Mouse (Mus musculus) midbrain, embryonic 13.5 days (tissue): ENCODE results near the gene Lrp6. TPM values are rescaled to one million over a fixed set of nuclear protein-coding genes. Genes with fewer than 3 reads are reported as not detected.

Experiments used
- ATAC-seq: fragments of 200-750 bp; cut with Nextera tagmentation; 2 replicates; pipeline ENCODE4 v1.8.0; 2017; ENCODE audit warnings: mild to moderate bottlenecking, moderate TSS enrichment, moderate library complexity
- H3K27ac ChIP-seq: fragments of 300-500 bp; sonication (generic); 2 replicates; pipeline ENCODE4 v1.5.1; 2015; ENCODE audit warnings: inconsistent platforms, mild to moderate bottlenecking, moderate library complexity
- H3K27me3 ChIP-seq: fragments of 300-500 bp; sonication (generic); 2 replicates; pipeline ENCODE4 v1.6.1; 2015; ENCODE audit warnings: mild to moderate bottlenecking, inconsistent platforms
- H3K36me3 ChIP-seq: fragments of 300-500 bp; sonication (generic); 2 replicates; pipeline ENCODE4 v1.6.1; 2015; ENCODE audit warnings: mild to moderate bottlenecking, inconsistent platforms
- H3K4me1 ChIP-seq: fragments of 300-500 bp; sonication (generic); replicated peaks from 2 replicates; pipeline ENCODE4 v1.6.1; 2015; ENCODE audit warnings: inconsistent platforms
- H3K4me2 ChIP-seq: fragments of 300-500 bp; sonication (generic); replicated peaks from 2 replicates; pipeline ENCODE4 v1.6.1; 2015; ENCODE audit warnings: moderate library complexity, mild to moderate bottlenecking, inconsistent platforms
- H3K4me3 ChIP-seq: fragments of 300-500 bp; sonication (generic); replicated peaks from 2 replicates; pipeline ENCODE4 v1.5.1; 2015; ENCODE audit warnings: mild to moderate bottlenecking, inconsistent platforms
- H3K9ac ChIP-seq: fragments of 300-500 bp; sonication (generic); replicated peaks from 2 replicates; pipeline ENCODE4 v1.6.1; 2015; ENCODE audit warnings: mild to moderate bottlenecking, inconsistent platforms
- H3K9me3 ChIP-seq: fragments of 300-500 bp; sonication (generic); 2 replicates; pipeline ENCODE4 v1.6.1; 2016; ENCODE audit warnings: mild to moderate bottlenecking, inconsistent platforms
- WGBS: fragments of 180-500 bp; shearing (Covaris S2); methylation state at CpG from one replicate; pipeline ENCODE4 v1.1.7; 2015; 5-methylcytosine and 5-hydroxymethylcytosine counted together
- polyA plus RNA-seq: library from polyadenylated mRNA; unstranded; fragments of >200 nt; fragmentation: Nextera tagmentation; extraction: Ambion mirVana; gene quantifications from 2 replicates; pipeline ENCODE4 v1.2.1, GENCODE M21; 2015

Lrp6 gene
- polyA plus RNA-seq, 1 experiment from 2014 or later = 24.3 TPM

GRCm38 (mm10) chr6:134565606-134566247 is 1.0 kb downstream of the Lrp6 start:
- Histone ChIP-seq H3K36me3 (no peaks in the 10 kb centered on the region), H3K4me2 (peak overlapping the region; percentile 71), H3K4me1 (peaks cover 35% of the 10 kb centered on the region), H3K27me3 (no peaks in the 10 kb centered on the region), H3K27ac (peak overlapping the region; percentile 100), H3K9ac (peak overlapping the region; percentile 98), H3K9me3 (no peaks in the 10 kb centered on the region), H3K4me3 (peak overlapping the region; percentile 97)
- no peak for ATAC-seq
- 2% methylated on average over 19 of the region's 19 CpGs for WGBS

GRCm38 (mm10) chr6:134564539-134564938 is 2.2 kb downstream of the Lrp6 start:
- Histone ChIP-seq H3K4me1 (peaks cover 42% of the 10 kb centered on the region), H3K4me3 (peak overlapping the region; percentile 97), H3K27me3 (no peaks in the 10 kb centered on the region), H3K36me3 (no peaks in the 10 kb centered on the region), H3K4me2 (peak overlapping the region; percentile 71), H3K27ac (no peak overlapping the region), H3K9ac (no peak overlapping the region), H3K9me3 (no peaks in the 10 kb centered on the region)
- ATAC-seq = no peak
- WGBS = 81% methylated on average over 2 of the region's 2 CpGs

- Histone ChIP-seq H3K4me2 (no peak overlapping the region), H3K4me3 (no peak overlapping the region), H3K9me3 (no peaks in the 10 kb centered on the region), H3K9ac (no peak overlapping the region), H3K4me1 (peaks cover 57% of the 10 kb centered on the region), H3K27me3 (no peaks in the 10 kb centered on the region), H3K36me3 (no peaks in the 10 kb centered on the region), H3K27ac (no peak overlapping the region)
- no peak for ATAC-seq
- 61% methylated on average over 3 of the region's 3 CpGs for WGBS
Observed at GRCm38 (mm10) chr6:134559635-134560034, 7.1 kb downstream of the Lrp6 start.

DNA sequence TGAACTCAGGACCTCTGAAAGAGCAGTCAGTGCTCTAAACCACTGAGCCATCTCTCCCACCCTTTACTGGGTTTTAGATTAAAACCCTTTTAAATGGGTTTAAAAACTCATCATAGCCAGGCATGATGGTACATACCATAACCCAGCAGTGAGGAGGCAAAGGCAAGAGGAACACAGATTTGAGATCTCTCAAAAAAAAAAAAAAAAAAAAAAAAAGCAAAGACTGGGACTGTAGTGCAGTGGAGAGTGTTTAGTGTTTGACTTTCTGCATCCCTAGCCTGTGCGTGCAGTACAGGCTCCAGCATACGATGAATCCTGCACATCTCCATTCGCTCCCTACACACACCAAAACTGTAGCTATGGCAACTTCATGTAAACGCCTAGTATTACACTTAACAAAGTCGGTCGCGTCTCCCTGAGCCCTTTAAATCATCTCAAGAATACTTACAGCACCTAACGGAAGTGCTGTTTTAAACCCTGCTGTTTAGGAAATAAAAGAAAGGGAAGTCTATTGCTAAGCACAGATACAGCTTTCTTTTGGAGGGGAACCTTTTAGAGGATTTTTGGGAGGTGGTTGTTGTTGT is 8.1 kb downstream of the Lrp6 start:
- H3K4me1 ChIP-seq = peaks cover 52% of the 10 kb centered on the region
- H3K27ac ChIP-seq = no peak overlapping the region
- H3K9me3 ChIP-seq = no peaks in the 10 kb centered on the region
- H3K36me3 ChIP-seq = no peaks in the 10 kb centered on the region
- no peak overlapping the region for H3K4me2 ChIP-seq
- H3K9ac ChIP-seq = no peak overlapping the region
- WGBS = 58% methylated on average over 8 of the region's 8 CpGs
- ATAC-seq = peak; percentile 48; the same call in 1 of the 2 replicates
- no peak overlapping the region for H3K4me3 ChIP-seq
- H3K27me3 ChIP-seq = no peaks in the 10 kb centered on the region

DNA sequence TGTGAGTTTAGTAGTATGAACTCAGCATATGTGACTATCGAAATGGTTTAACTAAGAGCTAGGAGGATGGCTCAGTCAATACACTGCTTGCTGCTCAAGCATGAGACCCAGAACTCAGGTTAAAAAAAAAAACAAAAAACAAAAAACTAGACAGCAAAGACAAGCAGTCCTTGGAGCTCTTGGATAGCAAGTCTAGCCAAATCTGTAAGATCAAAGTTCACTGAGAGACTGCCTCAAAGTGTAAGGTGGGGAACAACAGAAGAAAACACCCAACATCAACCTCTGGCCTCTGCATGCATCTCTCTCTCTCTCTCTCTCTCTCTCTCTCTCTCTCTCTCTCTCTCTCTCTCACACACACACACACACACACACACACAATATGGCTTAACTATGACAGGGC is 9.7 kb downstream of the Lrp6 start:
- Histone ChIP-seq H3K9ac (no peak overlapping the region), H3K36me3 (no peaks in the 10 kb centered on the region), H3K4me1 (peaks cover 50% of the 10 kb centered on the region), H3K27ac (no peak overlapping the region), H3K4me3 (no peak overlapping the region), H3K4me2 (no peak overlapping the region), H3K27me3 (no peaks in the 10 kb centered on the region), H3K9me3 (no peaks in the 10 kb centered on the region)
- 95% methylated on average over 1 of the region's 1 CpGs for WGBS
- no peak for ATAC-seq

DNA sequence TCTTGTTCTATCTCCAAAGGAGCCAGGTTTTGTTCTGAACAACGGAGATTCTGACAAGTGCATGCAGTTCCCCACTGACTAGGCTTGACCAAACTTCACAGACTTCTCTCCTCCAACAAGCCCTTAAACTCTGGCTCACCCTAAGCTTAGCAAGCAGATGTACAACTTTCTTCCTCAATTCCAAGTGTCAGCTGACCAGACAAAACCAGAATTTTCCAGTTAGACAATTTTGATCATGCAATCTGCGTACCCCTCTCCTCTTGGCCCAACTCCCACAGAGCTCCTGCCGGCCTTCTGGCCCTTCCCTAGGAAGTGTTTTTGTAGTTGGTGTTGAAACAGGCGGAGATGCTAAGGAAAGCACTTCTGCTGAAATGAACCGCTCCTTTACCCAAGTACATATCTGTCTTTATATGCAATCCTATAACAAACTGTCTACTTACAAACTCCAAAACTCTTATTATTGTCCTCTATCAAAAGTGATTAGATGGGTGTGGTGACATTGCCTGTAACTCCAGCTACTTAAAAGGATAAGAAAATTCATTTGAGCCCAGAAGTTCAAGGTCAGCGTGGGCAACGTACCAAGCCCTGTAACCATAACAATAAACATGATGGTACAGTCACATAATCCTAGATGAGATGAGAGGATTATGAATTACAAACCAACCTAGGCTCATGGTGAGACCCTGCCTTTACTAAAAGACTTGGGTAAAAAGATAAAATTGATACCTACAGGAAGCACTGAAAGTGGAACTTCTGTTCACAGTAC is 10.4 kb downstream of the Lrp6 start:
- H3K36me3 ChIP-seq = no peaks in the 10 kb centered on the region

GRCm38 (mm10) chr6:134555178-134555577 is 11.6 kb downstream of the Lrp6 start:
- Histone ChIP-seq H3K4me1 (peaks cover 47% of the 10 kb centered on the region), H3K27ac (no peak overlapping the region), H3K36me3 (no peaks in the 10 kb centered on the region), H3K4me2 (no peak overlapping the region), H3K4me3 (no peak overlapping the region), H3K27me3 (no peaks in the 10 kb centered on the region), H3K9ac (no peak overlapping the region), H3K9me3 (no peaks in the 10 kb centered on the region)
- ATAC-seq = no peak
- 74% methylated on average over 3 of the region's 3 CpGs for WGBS

More for the DNA sequence above, 10.4 kb downstream of the Lrp6 start:
- H3K9me3 ChIP-seq = no peaks in the 10 kb centered on the region
- no peak overlapping the region for H3K4me3 ChIP-seq
- H3K27me3 ChIP-seq = no peaks in the 10 kb centered on the region
- ATAC-seq = no peak
- H3K9ac ChIP-seq = no peak overlapping the region
- no peak overlapping the region for H3K27ac ChIP-seq
- H3K4me1 ChIP-seq = peaks cover 50% of the 10 kb centered on the region
- WGBS = 80% methylated on average over 7 of the region's 7 CpGs
- no peak overlapping the region for H3K4me2 ChIP-seq

DNA sequence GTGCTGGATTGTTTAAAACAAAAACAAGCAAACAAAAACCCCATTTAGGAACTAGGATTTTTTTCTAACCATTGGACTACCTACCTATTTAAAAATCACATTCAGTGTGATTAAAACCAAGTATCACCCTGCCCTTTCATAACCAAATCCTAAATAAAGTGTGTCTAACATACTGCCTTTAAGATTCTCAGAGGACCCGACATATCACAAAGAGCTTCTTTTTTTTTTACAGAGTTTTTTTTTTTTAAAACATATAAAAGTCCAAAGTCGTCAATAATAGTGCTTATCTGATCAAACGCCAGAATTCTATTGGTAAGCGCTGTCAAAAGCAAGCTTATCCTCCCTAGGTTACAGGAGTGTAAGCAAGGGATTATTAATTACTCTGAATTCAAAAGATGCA is 12.5 kb downstream of the Lrp6 start:
- no peak for ATAC-seq
- no peaks in the 10 kb centered on the region for H3K27me3 ChIP-seq

DNA sequence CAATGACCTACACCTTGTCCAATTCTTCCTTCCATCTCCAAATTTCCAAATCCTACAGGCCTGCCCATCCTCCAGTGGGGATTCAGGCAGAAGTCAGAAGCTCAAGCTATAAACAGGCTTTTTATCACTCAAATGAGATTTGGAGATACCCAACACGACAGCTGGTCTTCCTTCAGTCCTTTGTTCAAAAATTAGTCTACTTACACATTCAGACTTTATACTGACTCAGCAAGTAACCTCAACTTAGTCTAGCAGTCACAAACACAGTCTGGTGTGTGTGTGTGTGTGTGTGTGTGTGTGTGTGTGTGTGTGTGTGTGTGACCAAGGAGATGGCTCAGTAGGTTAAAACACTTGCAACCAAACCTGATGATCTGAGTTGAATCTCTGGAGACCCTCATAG is 15.8 kb downstream of the Lrp6 start:
- H3K36me3 ChIP-seq = no peaks in the 10 kb centered on the region
- H3K4me3 ChIP-seq = no peak overlapping the region
- no peak overlapping the region for H3K9ac ChIP-seq
- ATAC-seq = no peak
- no peak overlapping the region for H3K27ac ChIP-seq
- 70% methylated on average over 1 of the region's 1 CpGs for WGBS
- no peaks in the 10 kb centered on the region for H3K9me3 ChIP-seq
- H3K4me2 ChIP-seq = no peak overlapping the region
- H3K27me3 ChIP-seq = no peaks in the 10 kb centered on the region
- peaks cover 19% of the 10 kb centered on the region for H3K4me1 ChIP-seq

More for the DNA sequence above, 12.5 kb downstream of the Lrp6 start:
- Histone ChIP-seq H3K9me3 (no peaks in the 10 kb centered on the region), H3K9ac (no peak overlapping the region), H3K27ac (no peak overlapping the region), H3K4me2 (no peak overlapping the region), H3K4me3 (no peak overlapping the region), H3K4me1 (peaks cover 40% of the 10 kb centered on the region), H3K36me3 (no peaks in the 10 kb centered on the region)
- WGBS = 66% methylated on average over 4 of the region's 4 CpGs

- no peak overlapping the region for H3K4me3 ChIP-seq
- H3K9me3 ChIP-seq = no peaks in the 10 kb centered on the region
- no peaks in the 10 kb centered on the region for H3K27me3 ChIP-seq
- 87% methylated on average over 1 of the region's 1 CpGs for WGBS
- H3K4me1 ChIP-seq = peaks cover 13% of the 10 kb centered on the region
- no peak overlapping the region for H3K4me2 ChIP-seq
- no peaks in the 10 kb centered on the region for H3K36me3 ChIP-seq
- ATAC-seq = no peak
- H3K9ac ChIP-seq = no peak overlapping the region
- H3K27ac ChIP-seq = no peak overlapping the region
Observed at GRCm38 (mm10) chr6:134550396-134550795, 16.4 kb downstream of the Lrp6 start.

- Histone ChIP-seq H3K27me3 (no peaks in the 10 kb centered on the region), H3K9ac (no peak overlapping the region), H3K9me3 (no peaks in the 10 kb centered on the region), H3K4me2 (no peak overlapping the region), H3K4me1 (peaks cover 9% of the 10 kb centered on the region; the same call in 1 of the 2 replicates), H3K36me3 (peaks cover 11% of the 10 kb centered on the region; the same call in 1 of the 2 replicates), H3K27ac (no peak overlapping the region), H3K4me3 (no peak overlapping the region)
- no peak for ATAC-seq
- WGBS = 86% methylated on average over 3 of the region's 3 CpGs
Observed at GRCm38 (mm10) chr6:134544843-134545242, 21.9 kb downstream of the Lrp6 start.

GRCm38 (mm10) chr6:134544093-134544492 is 22.7 kb downstream of the Lrp6 start:
- Histone ChIP-seq H3K27ac (no peak overlapping the region), H3K9me3 (no peaks in the 10 kb centered on the region), H3K27me3 (no peaks in the 10 kb centered on the region), H3K4me2 (no peak overlapping the region), H3K4me1 (peaks cover 9% of the 10 kb centered on the region; the same call in 1 of the 2 replicates), H3K9ac (no peak overlapping the region), H3K36me3 (peaks cover 11% of the 10 kb centered on the region; the same call in 1 of the 2 replicates), H3K4me3 (no peak overlapping the region)
- ATAC-seq = no peak
- 78% methylated on average over 2 of the region's 2 CpGs for WGBS
